Mouse (Mus musculus) spleen, adult 18-20 months (tissue): ENCODE measurements around the gene Sphk1.

Experiments
- DNase-seq, 2 experiments: peaks; one replicate each; pipeline ENCODE4 v3.0.0; 2022; ENCODE audit warnings: mixed read lengths in 2 of 2

Sphk1 gene

DNA sequence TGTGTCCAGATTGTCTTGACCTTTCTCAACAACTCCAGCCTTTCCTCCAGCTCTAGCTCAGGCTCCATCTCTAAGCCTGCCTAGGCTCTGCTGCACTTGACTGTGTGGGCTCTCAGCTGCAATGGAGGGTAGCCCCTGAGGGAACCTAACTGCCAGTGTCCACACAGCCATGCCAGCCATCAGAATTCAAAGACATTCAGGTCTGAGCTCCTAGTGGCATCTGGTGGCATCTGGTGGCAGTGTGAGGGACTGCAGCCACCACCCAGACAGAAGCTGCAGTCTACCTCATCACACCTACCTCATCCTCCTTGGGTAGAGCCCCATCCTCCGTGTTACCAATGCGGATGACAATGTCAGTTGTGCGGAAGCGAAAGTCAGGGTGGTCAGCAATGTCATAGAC is 12.4 kb downstream of the Sphk1 start:
- DNase-seq = peak in 1 of 2 experiments; percentile 30

GRCm38 (mm10) chr11:116547296-116548060 is 16.8 kb downstream of the Sphk1 start:
- DNase-seq = no peak

GRCm38 (mm10) chr11:116548780-116549179 is 18.1 kb downstream of the Sphk1 start:
- no peak for DNase-seq

DNA sequence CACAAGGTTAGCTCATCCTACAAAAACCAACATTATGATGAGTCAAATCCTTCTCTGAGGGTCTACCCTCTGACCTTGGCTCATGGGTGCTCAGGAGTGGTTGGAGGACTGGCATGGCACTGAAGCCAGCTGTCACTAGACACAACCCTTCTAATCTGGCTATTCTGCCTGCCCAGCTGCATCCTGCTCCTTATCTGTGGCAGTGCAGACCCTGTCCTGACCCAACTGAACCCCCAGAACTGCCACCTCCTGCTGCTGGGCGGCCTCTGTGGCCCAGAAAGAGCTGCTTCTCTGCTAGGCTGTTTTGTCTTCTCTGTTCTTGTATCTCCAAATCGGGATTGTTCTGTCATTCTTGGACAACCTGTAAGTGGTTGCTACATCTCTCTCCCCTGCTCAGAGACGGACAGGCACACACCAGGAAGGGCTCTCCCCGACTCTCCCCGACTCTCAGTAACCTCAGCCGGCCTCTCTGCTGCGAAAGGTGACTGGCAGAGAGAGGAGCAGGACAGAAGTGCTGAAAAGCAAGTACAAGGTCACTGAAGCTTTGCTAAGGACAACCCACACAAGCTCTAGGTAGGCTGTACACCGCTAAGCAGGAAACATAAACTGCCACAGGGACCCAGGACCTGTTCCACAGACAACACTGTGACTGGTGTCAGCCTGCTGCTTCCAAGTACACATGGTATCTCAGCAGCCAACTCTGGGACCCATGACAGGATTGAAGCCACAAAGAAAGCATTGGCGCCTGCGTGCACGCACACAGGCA is 18.7 kb downstream of the Sphk1 start:
- no peak for DNase-seq

DNA sequence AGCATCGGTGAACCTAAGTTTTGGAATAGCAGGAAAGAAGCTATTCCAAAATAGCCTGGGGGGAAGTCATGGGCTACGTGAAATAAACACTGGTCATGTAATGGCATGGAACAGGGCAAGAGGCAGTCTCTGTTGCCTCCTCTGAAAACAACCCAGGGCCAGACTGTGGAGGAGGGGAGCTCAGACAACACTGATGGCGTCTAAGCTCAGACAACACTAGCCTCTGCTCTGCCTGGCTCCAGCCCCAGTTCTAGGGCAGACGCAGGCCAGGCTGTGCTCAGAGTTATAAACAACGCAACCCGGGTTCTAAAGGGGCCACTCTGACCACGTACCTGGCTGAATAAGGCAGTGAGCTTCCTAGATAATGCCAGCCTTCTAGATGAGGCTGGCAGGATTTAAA is 20.0 kb downstream of the Sphk1 start:
- DNase-seq = no peak

DNA sequence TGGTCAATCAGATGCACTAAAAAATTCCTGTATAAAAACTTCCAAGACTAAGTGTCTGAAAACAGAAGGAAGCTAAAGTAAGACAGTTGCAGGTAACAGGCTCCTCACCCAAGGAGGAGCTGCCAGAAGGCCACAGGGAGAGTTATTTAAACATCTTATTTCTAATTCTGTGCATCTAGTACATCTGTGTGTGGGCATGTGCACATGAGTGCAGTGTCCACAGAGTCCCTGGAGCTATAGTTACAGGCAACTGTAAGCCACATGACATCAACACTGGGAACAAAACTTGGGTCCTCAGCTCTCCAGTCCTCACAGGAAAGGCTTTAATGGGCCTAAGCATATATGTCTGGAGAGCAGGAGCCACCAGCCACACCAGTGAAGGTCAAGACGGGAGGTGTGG is 21.5 kb downstream of the Sphk1 start:
- no peak for DNase-seq

GRCm38 (mm10) chr11:116554171-116554878 is 23.6 kb downstream of the Sphk1 start:
- peak in 1 of 2 experiments; percentile 35 for DNase-seq

DNA sequence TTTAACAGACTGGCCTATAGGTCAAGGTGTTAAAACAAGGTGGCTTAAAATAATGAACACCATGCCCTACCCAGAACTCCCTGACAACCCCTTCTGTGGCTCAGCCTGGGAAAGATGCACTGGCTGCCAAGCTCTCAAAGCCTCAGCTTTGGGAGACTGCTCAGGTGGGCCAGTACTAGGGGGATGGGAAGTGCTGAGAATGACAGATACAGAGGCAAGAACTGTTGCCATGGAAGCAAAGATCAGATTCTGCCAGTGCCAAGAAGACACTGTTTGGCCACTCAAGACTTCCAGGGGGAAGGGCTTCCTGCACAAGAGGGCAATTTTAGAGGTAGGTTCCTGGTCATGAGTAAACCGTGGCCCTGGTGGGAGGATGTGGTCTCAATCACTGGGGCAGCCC is 24.8 kb downstream of the Sphk1 start:
- DNase-seq = no peak

DNA sequence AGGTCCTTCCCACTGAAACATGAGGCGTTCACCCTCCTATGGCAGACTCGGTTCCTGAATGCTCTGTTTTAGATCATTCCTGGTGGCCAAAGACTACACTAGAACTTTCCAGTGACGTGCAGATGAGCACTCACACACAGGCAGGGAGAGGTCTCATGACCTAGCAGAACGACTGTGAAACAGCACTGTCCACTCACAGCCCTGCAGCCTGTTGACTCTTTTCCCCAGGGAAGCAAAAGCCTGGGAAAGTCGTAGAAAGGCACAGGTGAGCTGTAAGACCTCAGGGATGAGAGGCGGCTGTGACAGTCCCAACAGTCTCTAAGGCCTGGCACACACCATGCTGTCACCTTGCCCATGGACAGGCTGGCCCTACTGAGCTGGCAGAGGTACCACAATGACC is 25.6 kb downstream of the Sphk1 start:
- DNase-seq = no peak

DNA sequence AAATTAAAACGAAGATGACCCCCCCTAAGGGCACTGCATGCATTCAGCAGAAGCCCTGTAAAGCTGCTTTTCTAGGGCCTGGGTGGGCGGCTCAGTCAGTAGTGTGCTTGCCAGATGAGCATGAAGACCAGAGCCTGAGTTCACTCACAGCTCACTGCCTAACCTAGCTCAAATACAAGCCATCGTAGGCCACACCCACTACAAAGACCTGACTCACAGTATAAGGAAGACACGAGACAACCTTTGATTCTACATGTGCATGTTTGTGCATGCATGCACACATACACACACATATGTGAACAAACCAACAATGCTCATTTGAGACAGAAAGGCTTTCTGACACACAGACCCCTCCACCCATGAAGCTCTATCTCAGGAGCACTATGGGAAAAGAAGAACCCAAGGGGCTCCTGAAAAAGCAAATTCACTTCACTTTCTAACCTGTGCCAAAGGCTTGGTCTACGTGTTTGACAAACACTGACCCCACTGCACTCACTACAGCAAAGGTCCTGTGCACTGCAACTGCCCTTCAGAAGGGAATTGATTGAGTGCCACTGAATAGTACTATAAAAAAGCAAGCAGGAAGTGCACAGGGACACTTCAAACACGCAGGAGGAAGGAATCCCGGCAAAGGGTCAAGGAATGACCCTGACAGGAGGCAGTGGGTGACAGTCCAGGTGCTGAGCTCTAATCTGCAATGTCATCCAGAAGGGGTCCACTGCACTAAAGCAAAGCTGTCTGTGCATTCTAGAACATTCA is 34.7 kb downstream of the Sphk1 start:
- DNase-seq = no peak

GRCm38 (mm10) chr11:116567531-116567930 is 36.8 kb downstream of the Sphk1 start:
- DNase-seq = no peak

GRCm38 (mm10) chr11:116570821-116571220 is 40.1 kb downstream of the Sphk1 start:
- no peak for DNase-seq

- DNase-seq = no peak
Measured at GRCm38 (mm10) chr11:116571767-116572679, 41.3 kb downstream of the Sphk1 start.

- no peak for DNase-seq
Measured at GRCm38 (mm10) chr11:116572756-116573543, 42.2 kb downstream of the Sphk1 start.

DNA sequence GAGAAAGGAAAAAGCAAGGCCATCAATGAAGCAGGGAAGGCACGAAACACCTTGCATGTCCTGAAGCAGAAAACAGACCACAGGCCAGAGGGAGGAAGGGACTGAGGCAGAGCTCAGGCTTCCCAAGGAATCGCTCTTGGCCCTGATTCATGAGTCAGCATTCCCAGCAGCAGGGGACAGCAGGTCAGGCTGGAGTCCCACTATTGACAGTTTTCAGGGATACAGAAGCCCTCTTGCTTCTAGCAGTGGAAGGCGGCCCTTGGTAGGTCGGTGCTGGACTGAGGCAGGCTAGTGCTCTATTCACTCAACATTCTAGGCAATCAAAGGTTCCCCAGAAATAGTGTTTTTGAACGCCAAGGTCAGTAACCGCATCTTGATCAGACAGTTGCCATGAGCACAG is 43.8 kb downstream of the Sphk1 start:
- DNase-seq = no peak

- DNase-seq = no peak
Measured at GRCm38 (mm10) chr11:116574982-116575381, 44.3 kb downstream of the Sphk1 start.

GRCm38 (mm10) chr11:116575396-116575795 is 44.7 kb downstream of the Sphk1 start:
- DNase-seq = no peak

- no peak for DNase-seq
Measured at GRCm38 (mm10) chr11:116579280-116579679, 48.6 kb downstream of the Sphk1 start.

- DNase-seq = no peak
Measured at GRCm38 (mm10) chr11:116580031-116580652, 49.4 kb downstream of the Sphk1 start.

DNA sequence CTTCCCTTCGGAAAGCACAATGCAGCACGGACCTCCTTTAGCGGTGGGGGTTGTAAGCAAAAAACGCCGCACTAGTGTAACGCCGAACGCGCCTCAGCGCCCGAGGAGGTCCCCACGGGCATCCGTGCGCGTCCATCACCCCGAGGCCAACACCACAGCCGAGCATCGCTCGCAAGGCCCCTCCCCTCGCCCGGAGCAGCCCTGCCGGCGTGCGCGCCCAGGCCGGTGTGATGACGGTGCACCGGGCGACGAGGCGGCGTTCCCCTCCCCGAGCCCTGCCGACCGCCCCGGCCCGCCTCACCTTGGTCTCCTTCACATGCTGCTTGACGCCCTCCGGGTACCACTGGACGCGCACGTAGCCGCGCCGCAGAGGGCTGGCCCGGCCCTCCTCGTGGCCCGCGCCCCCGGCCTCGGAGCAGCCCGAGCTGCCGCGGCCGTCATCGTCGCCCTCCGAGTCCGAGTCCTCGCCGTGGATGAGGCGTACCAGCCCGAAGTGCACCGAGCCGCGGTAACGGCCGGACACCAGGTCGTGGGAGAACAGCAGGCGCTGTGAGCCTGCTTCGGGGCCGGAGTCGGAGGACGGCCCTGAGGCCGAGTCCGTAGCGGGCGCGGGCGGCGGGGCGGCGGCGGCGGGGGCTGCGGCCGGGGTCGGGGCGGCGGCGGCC is 50.1 kb downstream of the Sphk1 start:
- peak; percentile 39 to 58 for DNase-seq
